Mouse (Mus musculus) hindbrain, embryonic 10.5 days (tissue): ENCODE data around the gene Ybx3. TPM values are rescaled to one million over a fixed set of nuclear protein-coding genes. Genes with fewer than 3 reads are reported as not detected.

Experiments used
- DNase-seq: peaks from one replicate; pipeline ENCODE4 v3.0.0-alpha.2; 2017; ENCODE audit warnings: low spot score
- H3K27ac ChIP-seq: fragments of 300-500 bp; sonication (generic); 2 replicates; pipeline ENCODE4 v1.5.1; 2016; ENCODE audit warnings: mild to moderate bottlenecking, moderate library complexity
- H3K27me3 ChIP-seq: fragments of 300-500 bp; sonication (generic); 2 replicates; pipeline ENCODE4 v1.6.1; 2016; ENCODE audit warnings: mild to moderate bottlenecking; ENCODE audit not compliant: poor library complexity, insufficient read depth, severe bottlenecking
- H3K36me3 ChIP-seq: fragments of 300-500 bp; sonication (generic); 2 replicates; pipeline ENCODE4 v1.6.1; 2016; ENCODE audit warnings: mild to moderate bottlenecking, moderate library complexity
- H3K4me1 ChIP-seq: fragments of 300-500 bp; sonication (generic); replicated peaks from 2 replicates; pipeline ENCODE4 v1.6.1; 2016; ENCODE audit warnings: mild to moderate bottlenecking
- H3K4me3 ChIP-seq: fragments of 300-500 bp; sonication (generic); 2 replicates; pipeline ENCODE4 v1.5.1; 2016; ENCODE audit warnings: mild to moderate bottlenecking, moderate library complexity
- H3K9me3 ChIP-seq: fragments of 300-500 bp; sonication (generic); 2 replicates; pipeline ENCODE4 v1.6.1; 2016; ENCODE audit warnings: mild to moderate bottlenecking, moderate library complexity
- WGBS: fragments of 180-500 bp; shearing (Covaris S2); methylation state at CpG from one replicate; pipeline ENCODE4 v1.1.7; 2016; 5-methylcytosine and 5-hydroxymethylcytosine counted together
- polyA plus RNA-seq: library from polyadenylated mRNA; unstranded; fragments of >200 nt; fragmentation: Nextera tagmentation; extraction: Ambion mirVana; gene quantifications from 2 replicates; pipeline ENCODE4 v1.2.1, GENCODE M21; 2016

Ybx3 gene
- polyA plus RNA-seq, 1 experiment from 2014 or later: 20.9 TPM

DNA sequence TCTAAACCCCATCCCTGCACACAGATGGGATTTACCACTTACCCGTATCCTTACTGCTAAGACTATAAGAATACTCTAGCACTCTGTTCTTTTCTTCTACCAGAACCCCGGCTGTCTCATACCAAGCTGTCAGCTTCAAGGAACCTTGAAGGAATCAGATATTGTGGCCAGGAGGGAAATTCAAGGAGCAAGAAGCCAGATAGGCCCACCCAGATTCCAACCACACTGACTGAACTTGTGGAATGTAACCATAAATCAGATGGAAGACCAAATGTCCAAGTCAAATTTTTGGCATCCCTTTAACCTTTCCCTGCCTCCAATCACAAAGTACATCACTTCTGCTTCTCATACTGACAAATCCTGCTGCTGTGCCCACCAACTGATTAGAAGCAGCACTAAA is 41.2 kb downstream of the Ybx3 start:
- Histone ChIP-seq H3K4me1 (no peaks in the 10 kb centered on the region), H3K27me3 (no peaks in the 10 kb centered on the region), H3K9me3 (no peaks in the 10 kb centered on the region), H3K27ac (no peak overlapping the region), H3K4me3 (no peak overlapping the region), H3K36me3 (no peaks in the 10 kb centered on the region)
- WGBS: 85% methylated on average over 2 of the region's 2 CpGs
- DNase-seq: no peak

DNA sequence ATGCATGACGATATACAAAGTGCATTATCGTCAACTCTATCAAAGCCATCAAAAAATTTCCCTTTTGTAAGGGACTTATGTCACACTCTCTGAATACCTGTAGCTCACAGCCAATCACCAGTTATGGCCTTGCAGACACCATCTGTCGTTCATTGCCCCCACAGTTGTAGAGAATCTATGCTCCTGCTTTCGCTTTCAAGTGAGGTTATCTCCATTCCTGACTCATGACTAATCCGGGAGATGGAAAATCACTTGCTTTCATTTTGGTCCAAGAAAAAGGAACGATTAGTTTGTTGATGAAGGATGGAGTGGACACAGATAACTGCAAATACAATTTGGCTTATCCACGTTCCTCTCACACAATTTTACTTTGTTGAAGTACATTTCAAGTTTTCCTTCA is 43.9 kb downstream of the Ybx3 start:
- Histone ChIP-seq H3K27me3 (no peaks in the 10 kb centered on the region), H3K9me3 (no peaks in the 10 kb centered on the region), H3K4me1 (no peaks in the 10 kb centered on the region), H3K36me3 (no peaks in the 10 kb centered on the region), H3K27ac (no peak overlapping the region), H3K4me3 (no peak overlapping the region)
- 88% methylated on average over 7 of the region's 7 CpGs for WGBS
- DNase-seq: no peak

DNA sequence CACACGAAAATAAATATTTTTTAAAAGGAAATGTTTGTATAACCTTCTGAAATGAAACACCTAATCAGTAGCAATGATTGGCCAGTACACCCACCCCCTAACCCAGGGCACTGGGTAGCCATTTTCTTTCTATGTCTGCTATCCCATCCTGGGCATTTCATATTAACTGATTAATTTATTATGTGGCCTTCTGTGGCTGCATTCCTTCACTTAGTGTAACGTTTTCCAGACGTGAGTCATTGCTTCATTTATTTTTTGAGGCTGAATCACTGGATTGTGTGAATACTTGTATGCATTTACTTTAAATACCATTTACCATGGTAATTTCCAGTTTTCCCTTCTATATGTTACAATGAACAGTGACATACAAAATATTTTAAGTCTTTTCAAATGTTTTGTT is 48.2 kb downstream of the Ybx3 start:
- Histone ChIP-seq H3K9me3 (peaks cover 3% of the 10 kb centered on the region; the same call in 1 of the 2 replicates), H3K4me3 (no peak overlapping the region), H3K27ac (no peak overlapping the region), H3K27me3 (no peaks in the 10 kb centered on the region), H3K4me1 (no peaks in the 10 kb centered on the region), H3K36me3 (no peaks in the 10 kb centered on the region)
- 83% methylated on average over 3 of the region's 3 CpGs for WGBS
- no peak for DNase-seq

DNA sequence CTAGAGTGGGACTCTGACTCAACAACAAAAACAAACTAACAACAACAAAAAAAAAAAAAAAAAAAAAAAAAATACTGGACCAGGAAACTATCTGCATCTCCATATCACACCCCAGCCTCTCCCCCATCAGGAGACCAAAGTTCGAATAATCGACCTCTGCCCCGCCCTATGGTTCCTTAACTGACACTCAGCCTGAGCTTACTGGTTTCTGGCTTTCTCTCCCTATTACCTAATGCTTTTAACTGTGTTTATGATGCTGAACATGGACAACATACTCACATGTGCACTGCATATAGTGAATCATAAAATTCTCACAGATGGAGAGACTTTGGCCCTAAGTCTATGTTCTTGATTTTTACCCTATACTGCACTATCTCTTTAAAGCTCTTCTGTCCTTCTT is 49.0 kb downstream of the Ybx3 start:
- 83% methylated on average over 3 of the region's 3 CpGs for WGBS
- DNase-seq: no peak

DNA sequence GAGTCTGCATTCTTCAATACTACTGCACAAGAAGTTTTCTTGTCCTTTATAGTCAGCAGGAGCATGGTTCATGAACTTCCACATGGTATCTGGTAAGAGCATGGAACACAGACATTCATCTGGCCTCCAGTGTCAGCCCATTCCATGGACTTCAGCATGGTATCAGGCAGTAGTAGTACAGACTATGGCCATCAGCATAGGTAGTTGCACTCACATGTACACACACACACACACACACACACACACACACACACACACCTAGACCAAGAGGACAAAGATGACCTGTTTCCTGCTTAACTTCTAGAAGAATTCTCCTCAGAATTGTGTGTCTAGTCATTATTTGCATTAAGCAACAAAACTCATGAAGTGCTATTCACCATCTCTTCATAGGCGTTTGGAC is 49.5 kb downstream of the Ybx3 start:
- Histone ChIP-seq H3K27me3 (no peaks in the 10 kb centered on the region), H3K27ac (no peak overlapping the region), H3K4me1 (no peaks in the 10 kb centered on the region), H3K4me3 (no peak overlapping the region), H3K9me3 (peaks cover 3% of the 10 kb centered on the region; the same call in 1 of the 2 replicates), H3K36me3 (no peaks in the 10 kb centered on the region)
- no peak for DNase-seq
- WGBS: 76% methylated on average over 1 of the region's 1 CpGs

More for the DNA sequence above, 49.0 kb downstream of the Ybx3 start:
- no peak overlapping the region for H3K4me3 ChIP-seq
- H3K36me3 ChIP-seq: no peaks in the 10 kb centered on the region
- no peaks in the 10 kb centered on the region for H3K4me1 ChIP-seq
- no peaks in the 10 kb centered on the region for H3K27me3 ChIP-seq
- no peak overlapping the region for H3K27ac ChIP-seq
- H3K9me3 ChIP-seq: peaks cover 3% of the 10 kb centered on the region; the same call in 1 of the 2 replicates

DNA sequence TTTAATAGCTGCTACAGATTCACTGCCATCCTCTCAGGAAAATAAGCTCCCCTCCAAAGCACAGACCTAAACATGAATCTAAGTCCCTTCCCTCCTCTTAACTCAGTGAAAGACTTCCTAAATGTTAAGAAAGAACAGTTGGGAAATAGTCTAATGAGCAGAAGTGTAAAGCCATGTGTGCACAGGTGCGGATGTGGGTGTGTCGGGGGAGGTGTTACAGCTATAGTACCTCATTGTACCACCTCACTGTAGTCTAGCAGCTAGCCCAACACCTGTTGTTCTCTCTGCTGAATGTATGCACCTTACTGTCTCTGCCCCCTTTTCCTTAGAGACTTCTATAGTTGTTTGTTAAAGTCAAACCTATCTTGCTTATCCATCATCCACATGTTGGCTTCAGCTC is 61.2 kb downstream of the Ybx3 start:
- Histone ChIP-seq H3K4me3 (no peak overlapping the region), H3K4me1 (no peaks in the 10 kb centered on the region)
- 88% methylated on average over 2 of the region's 2 CpGs for WGBS

DNA sequence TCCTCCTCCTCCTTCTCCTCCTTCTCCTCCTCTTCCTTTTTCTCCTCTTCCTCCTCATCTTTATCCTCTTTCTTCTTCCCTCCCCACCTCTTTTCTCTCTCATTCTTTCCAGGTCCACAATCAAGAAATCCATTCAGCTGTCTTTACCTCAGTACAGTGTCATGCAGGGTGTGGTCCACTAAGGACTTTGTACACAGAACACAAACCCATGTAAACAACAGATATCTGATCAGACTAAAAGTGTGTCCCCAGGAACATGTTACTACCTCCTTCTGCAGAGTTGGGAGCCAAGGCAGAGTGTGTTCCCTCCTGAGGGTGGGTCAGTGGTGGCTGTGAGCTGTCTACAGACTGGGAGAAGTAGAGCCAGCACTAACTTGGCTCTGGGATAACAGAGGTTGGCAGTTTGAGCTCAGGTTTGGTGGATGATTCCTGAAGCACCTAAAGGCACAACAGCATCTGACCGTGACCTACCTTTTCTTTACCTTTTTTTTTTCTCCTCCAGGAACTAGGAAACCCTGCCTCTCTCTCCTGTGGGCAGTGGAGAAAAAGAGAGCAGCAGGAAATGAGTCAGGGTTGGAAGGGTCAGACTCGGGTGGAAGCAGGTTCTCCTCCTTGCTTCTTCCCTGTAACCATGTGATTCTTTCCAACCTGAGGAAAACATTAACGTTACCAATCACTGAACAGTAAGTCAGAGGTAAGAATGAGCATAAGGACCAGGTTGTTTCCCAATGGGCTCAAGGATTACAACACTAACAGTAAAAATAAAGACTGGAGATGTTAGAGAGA is 66.2 kb downstream of the Ybx3 start:
- Histone ChIP-seq H3K27ac (no peak overlapping the region), H3K9me3 (no peaks in the 10 kb centered on the region), H3K4me1 (no peaks in the 10 kb centered on the region), H3K36me3 (no peaks in the 10 kb centered on the region), H3K4me3 (no peak overlapping the region), H3K27me3 (no peaks in the 10 kb centered on the region)
- 80% methylated on average over 3 of the region's 3 CpGs for WGBS
- no peak for DNase-seq

More for the DNA sequence above, 61.2 kb downstream of the Ybx3 start:
- H3K9me3 ChIP-seq: no peaks in the 10 kb centered on the region
- no peak for DNase-seq
- H3K36me3 ChIP-seq: no peaks in the 10 kb centered on the region
- no peaks in the 10 kb centered on the region for H3K27me3 ChIP-seq
- H3K27ac ChIP-seq: no peak overlapping the region

DNA sequence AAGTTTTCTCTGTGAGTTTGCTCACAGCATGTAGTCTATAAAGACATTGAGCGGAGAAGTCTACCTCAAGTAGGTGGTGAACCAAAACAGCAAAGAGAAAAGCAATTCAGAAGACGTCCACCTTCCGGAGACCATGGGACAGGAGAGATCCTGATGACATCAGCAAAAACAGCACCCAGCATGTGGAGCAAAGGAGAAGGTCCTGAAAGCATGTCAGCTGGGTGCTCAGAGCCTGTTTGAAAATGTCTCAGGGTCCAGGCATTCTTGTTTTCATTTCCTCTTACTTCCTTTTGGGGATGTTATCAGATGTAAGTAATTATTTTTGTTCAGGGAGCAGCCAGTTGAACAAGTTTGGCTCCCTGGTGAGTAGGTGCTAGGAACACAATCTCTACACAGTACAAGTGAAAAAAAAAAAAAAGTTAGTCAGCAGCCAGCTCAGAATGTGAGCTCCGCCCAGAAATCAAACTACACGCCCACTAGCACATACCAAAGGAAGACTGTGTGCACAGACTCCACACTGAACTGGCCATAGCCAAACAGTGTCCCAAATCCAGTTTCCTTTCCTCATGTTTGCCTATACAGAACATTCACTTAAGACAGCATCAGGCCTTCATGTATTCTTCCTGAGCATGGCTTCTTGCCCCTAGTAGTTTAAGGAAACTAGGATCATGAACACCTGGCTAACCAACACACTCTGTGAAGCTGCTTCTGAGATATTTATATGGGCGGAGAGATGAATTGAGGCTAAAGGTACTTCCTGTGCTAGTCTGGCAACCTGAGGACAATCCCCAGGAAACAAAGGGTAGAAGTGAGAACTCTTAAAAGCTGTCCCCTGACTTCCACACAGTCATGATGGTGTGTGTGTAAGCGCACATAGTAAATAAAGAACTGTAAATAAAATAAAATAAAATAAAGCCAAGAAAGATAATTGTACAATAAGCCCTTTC is 71.8 kb downstream of the Ybx3 start:
- WGBS: 87% methylated on average over 7 of the region's 7 CpGs
- no peaks in the 10 kb centered on the region for H3K4me1 ChIP-seq

More for the DNA sequence above, 71.8 kb downstream of the Ybx3 start:
- H3K9me3 ChIP-seq: no peaks in the 10 kb centered on the region
- no peak overlapping the region for H3K4me3 ChIP-seq
- DNase-seq: no peak
- no peak overlapping the region for H3K27ac ChIP-seq
- no peaks in the 10 kb centered on the region for H3K27me3 ChIP-seq
- H3K36me3 ChIP-seq: no peaks in the 10 kb centered on the region

Other genes with a start within 250 kb of the Ybx3 start
- not detected in 2 replicates for gene Klra2, start 141.1 kb downstream of the Ybx3 start, polyA plus RNA-seq
- 50.7 and 51.3 TPM in 2 replicates for gene Magohb, start 95.2 kb downstream of the Ybx3 start, polyA plus RNA-seq
- 0.31 and 0.41 TPM in 2 replicates for gene Styk1, start 34.9 kb downstream of the Ybx3 start, polyA plus RNA-seq
- not detected in 2 replicates for gene 5430401F13Rik, start 97.9 kb upstream of the Ybx3 start, polyA plus RNA-seq
- gene Gm6619, start 97.9 kb upstream of the Ybx3 start, polyA plus RNA-seq: not detected in 2 replicates
- not detected in 2 replicates for gene Tas2r130, start 242.4 kb upstream of the Ybx3 start, polyA plus RNA-seq